8 mouse cellular contexts compared by ENCODE assay signal in genomic region chr11:107105227-107105626, GRCm38 (mm10). TPM values are rescaled to one million over a fixed set of nuclear protein-coding genes. Genes with fewer than 3 reads are reported as not detected.
DNase-seq lines count a peak whose midpoint lies in the region; ATAC-seq lines count a peak whose summit lies in the region.

No protein-coding gene starts in this region.

- peak; percentile 45 for DNase-seq in kidney, adult 11 months
- DNase-seq in adrenal gland, adult (ENCODE audit: inconsistent age in 2 of 2, low spot score in 1 of 2) = peak; percentile 62 to 89
- peak; percentile 78 for DNase-seq in embryo, embryonic 10 days (ENCODE audit: low spot score)
- peak; percentile 65 to 78 for DNase-seq in heart, postnatal 14 days
- DNase-seq in limb, embryonic 10.5 days (ENCODE audit: low spot score) = peak; percentile 76
- DNase-seq in retina, embryonic 14.5 days (ENCODE audit: low spot score) = peak; percentile 70
- peak; percentile 78 to 79 for DNase-seq in thymus, postnatal 36 days

- H3K4me1 ChIP-seq in kidney, embryonic 14.5 days (ENCODE audit: control insufficient read depth, insufficient read depth, low read length) = peaks cover 15% of the 10 kb centered on the region; the same call in 1 of the 2 replicates
- H3K4me1 ChIP-seq in limb, embryonic 10.5 days = peaks cover 23% of the 10 kb centered on the region

- H3K27ac ChIP-seq in kidney, embryonic 14.5 days (ENCODE audit: low read depth, low read length) = no peak overlapping the region
- H3K27ac ChIP-seq in limb, embryonic 10.5 days = no peak overlapping the region

- no peaks in the 10 kb centered on the region for H3K27me3 ChIP-seq in kidney, embryonic 14.5 days (ENCODE audit: control insufficient read depth, insufficient read depth, low read length)
- no peaks in the 10 kb centered on the region for H3K27me3 ChIP-seq in limb, embryonic 10.5 days (ENCODE audit: low read depth, poor library complexity, severe bottlenecking)

- peaks cover 12% of the 10 kb centered on the region for H3K36me3 ChIP-seq in kidney, embryonic 14.5 days (ENCODE audit: control insufficient read depth, insufficient read depth, low read length)
- peaks cover 58% of the 10 kb centered on the region for H3K36me3 ChIP-seq in limb, embryonic 10.5 days

- WGBS in kidney, embryonic 14.5 days = 61% methylated on average over 5 of the region's 5 CpGs
- WGBS in limb, embryonic 10.5 days = 59% methylated on average over 5 of the region's 5 CpGs

- H3K4me3 ChIP-seq in kidney, embryonic 14.5 days (ENCODE audit: low read length) = no peak overlapping the region
- no peak overlapping the region for H3K4me3 ChIP-seq in limb, embryonic 10.5 days

- intact Hi-C loops in heart, postnatal 14 days (cut with DNase I) = no loop called here

- no peak for ATAC-seq in kidney, embryonic 14.5 days (ENCODE audit: low FRiP score, low TSS enrichment)

- H3K9me3 ChIP-seq in kidney, embryonic 14.5 days (ENCODE audit: control insufficient read depth, low read length) = no peaks in the 10 kb centered on the region
- H3K9me3 ChIP-seq in limb, embryonic 10.5 days (replicated peaks) = no peaks in the 10 kb centered on the region

- no peak overlapping the region for H3K4me2 ChIP-seq in kidney, embryonic 14.5 days (replicated peaks; ENCODE audit: low read depth, low read length)

- no peak overlapping the region for H3K9ac ChIP-seq in kidney, embryonic 14.5 days (ENCODE audit: low read depth, low read length)

RNA-seq across cellular contexts. Expression of gene Bptf, which starts 26.7 kb away (rescaled TPM):
- 51.7 and 51.8 TPM in 2 replicates for polyA plus RNA-seq in kidney, embryonic 14.5 days (2014; fragmentation: Nextera tagmentation; extraction: Ambion mirVana)
- 10 to 100 TPM; 34.8 to 38.6 TPM for total RNA-seq in heart, postnatal 14 days (2021)
- polyA plus RNA-seq in limb, embryonic 10.5 days (2016; fragmentation: Nextera tagmentation; extraction: Ambion mirVana) = 33.8 and 38.8 TPM in 2 replicates
